Mouse (Mus musculus) inflammation-experienced regulatory T-cells (primary cell): ENCODE data around the gene Strn. TPM values are rescaled to one million over a fixed set of nuclear protein-coding genes. Genes with fewer than 3 reads are reported as not detected.

Experiments used
- polyA plus RNA-seq, 2 experiments: library from polyadenylated mRNA; unstranded; fragments of 100-300 nt; shearing (Covaris generic); gene quantifications; one replicate each; pipeline ENCODE4 v1.2.1; 2017

The Strn gene
- polyA plus RNA-seq, result 10 to 100 TPM; 14.9 to 15.6 TPM

GRCm38 (mm10) chr17:78737096-78737495 is at the start of gene Strn:
Strn (minus strand) TSS chr17:78737196.

Other genes with a start within 250 kb of the Strn start
- gene Vit, start 229.1 kb downstream of the Strn start, polyA plus RNA-seq, result under 1 TPM; 0.13 to 0.30 TPM
- 10 to 100 TPM; 19.7 to 23.2 TPM for gene Heatr5b, start 98.2 kb upstream of the Strn start, polyA plus RNA-seq
- 10 to 100 TPM; 78.2 to 93.6 TPM for gene Gpatch11, start 98.4 kb upstream of the Strn start, polyA plus RNA-seq
- 10 to 100 TPM; 11.2 to 19.3 TPM for gene Eif2ak2, start 145.4 kb upstream of the Strn start, polyA plus RNA-seq
- gene Sult6b1, start 169.8 kb upstream of the Strn start, polyA plus RNA-seq, result under 1 TPM in 1 of 2 experiments, not detected in 1; 0.37 TPM
- gene Cebpzos, start 179.3 kb upstream of the Strn start, polyA plus RNA-seq, result 10 to 100 TPM; 44.9 to 50.4 TPM
- gene Cebpz, start 199.9 kb upstream of the Strn start, polyA plus RNA-seq, result 10 to 100 TPM; 90.5 to 90.9 TPM
- 10 to 100 TPM; 39.6 to 47.0 TPM for gene Ndufaf7, start 199.9 kb upstream of the Strn start, polyA plus RNA-seq